Mouse (Mus musculus) kidney, postnatal 0 days (tissue): ENCODE measurements around the gene Mybpc2. TPM values are rescaled to one million over a fixed set of nuclear protein-coding genes. Genes with fewer than 3 reads are reported as not detected.

Source experiments
- ATAC-seq: fragments of 200-750 bp; cut with Nextera tagmentation; replicated peaks from 2 replicates; pipeline ENCODE4 v1.8.0; 2017; ENCODE audit warnings: low read depth, moderate number of reproducible peaks, moderate TSS enrichment, moderate library complexity; ENCODE audit not compliant: low FRiP score
- DNase-seq: peaks from one replicate; pipeline ENCODE4 v3.0.0-alpha.2; 2016; ENCODE audit warnings: low spot score
- H3K27ac ChIP-seq: fragments of 300-500 bp; sonication (generic); 2 replicates; pipeline ENCODE4 v1.5.1; 2014; ENCODE audit warnings: mild to moderate bottlenecking
- H3K27me3 ChIP-seq: fragments of 300-500 bp; sonication (generic); 2 replicates; pipeline ENCODE4 v1.6.1; 2014; ENCODE audit warnings: low read length, mixed read lengths; ENCODE audit not compliant: insufficient read depth
- H3K36me3 ChIP-seq: fragments of 300-500 bp; sonication (generic); 2 replicates; pipeline ENCODE4 v1.6.1; 2014; ENCODE audit warnings: low read length, mixed read lengths; ENCODE audit not compliant: insufficient read depth
- H3K4me1 ChIP-seq: fragments of 300-500 bp; sonication (generic); replicated peaks from 2 replicates; pipeline ENCODE4 v1.6.1; 2014; ENCODE audit warnings: antibody characterized with exemption, low read length, mixed read lengths; ENCODE audit not compliant: insufficient read depth
- H3K4me2 ChIP-seq: fragments of 300-500 bp; sonication (generic); 2 replicates; pipeline ENCODE4 v1.6.1; 2014; ENCODE audit warnings: mild to moderate bottlenecking, low read length, moderate library complexity, mixed read lengths
- H3K4me3 ChIP-seq: fragments of 300-500 bp; sonication (generic); replicated peaks from 2 replicates; pipeline ENCODE4 v1.5.1; 2014; ENCODE audit warnings: low read depth, low read length
- H3K9ac ChIP-seq: fragments of 300-500 bp; sonication (generic); 2 replicates; pipeline ENCODE4 v1.6.1; 2014; ENCODE audit warnings: low read depth, low read length
- H3K9me3 ChIP-seq: fragments of 300-500 bp; sonication (generic); replicated peaks from 2 replicates; pipeline ENCODE4 v1.6.1; 2016; ENCODE audit warnings: low read length, inconsistent platforms, mixed read lengths
- CTCF ChIP-seq: IDR thresholded peaks from 2 replicates; pipeline ENCODE4 v1.5.1; 2016; ENCODE audit warnings: antibody characterized with exemption, low read depth, mild to moderate bottlenecking, moderate library complexity
- WGBS: fragments of 180-500 bp; shearing (Covaris S2); extraction: QIAGEN DNeasy Blood & Tissue Kit; methylation state at CpG from one replicate; pipeline ENCODE4 v1.1.7; 2014; 5-methylcytosine and 5-hydroxymethylcytosine counted together
- polyA plus RNA-seq: library from polyadenylated mRNA; unstranded; fragments of >200 nt; fragmentation: Nextera tagmentation; extraction: Ambion mirVana; gene quantifications from 2 replicates; pipeline ENCODE4 v1.2.1, GENCODE M21; 2015

Gene Mybpc2
- polyA plus RNA-seq, 1 experiment from 2014 or later, result 0.08 TPM

DNA sequence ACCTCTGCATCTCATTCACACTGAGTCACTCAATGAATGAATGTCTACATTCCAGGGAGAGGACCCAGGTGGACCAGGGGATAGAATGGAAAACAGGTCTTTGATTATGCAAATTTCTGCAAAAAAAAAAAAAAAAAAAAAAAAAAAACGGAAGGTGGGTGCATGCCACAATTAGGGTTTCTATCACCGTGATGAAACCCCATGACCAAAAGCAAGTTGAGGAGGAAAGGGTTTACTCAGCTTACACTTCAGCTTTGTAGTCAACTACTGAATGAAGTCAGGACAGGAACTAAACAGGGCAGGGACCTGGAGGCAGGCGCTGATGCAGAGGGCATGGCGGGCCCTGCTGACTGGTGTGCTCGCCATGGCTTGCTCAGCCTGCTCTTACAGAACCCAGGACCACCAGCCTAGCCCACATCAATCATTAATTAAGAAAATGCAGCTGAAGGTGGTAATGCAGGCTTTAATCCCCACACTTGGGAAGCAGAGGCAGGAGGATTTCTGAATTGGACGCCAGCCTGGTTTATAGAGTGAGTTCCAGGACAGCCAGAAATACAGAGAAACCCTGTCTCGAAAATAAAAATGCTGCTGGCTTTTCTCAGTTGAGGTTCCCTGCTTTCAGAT is 38.8 kb downstream of the Mybpc2 start:
- DNase-seq, result no peak
- 77% methylated on average over 7 of the region's 7 CpGs for WGBS
- peaks cover 18% of the 10 kb centered on the region for H3K36me3 ChIP-seq
- TF ChIP-seq CTCF, result no peak
- no peak overlapping the region for H3K9ac ChIP-seq
- H3K9me3 ChIP-seq, result no peaks in the 10 kb centered on the region
- H3K27ac ChIP-seq, result no peak overlapping the region
- no peaks in the 10 kb centered on the region for H3K4me1 ChIP-seq
- H3K4me3 ChIP-seq, result no peak overlapping the region
- H3K27me3 ChIP-seq, result no peaks in the 10 kb centered on the region
- no peak for ATAC-seq
- H3K4me2 ChIP-seq, result no peak overlapping the region

DNA sequence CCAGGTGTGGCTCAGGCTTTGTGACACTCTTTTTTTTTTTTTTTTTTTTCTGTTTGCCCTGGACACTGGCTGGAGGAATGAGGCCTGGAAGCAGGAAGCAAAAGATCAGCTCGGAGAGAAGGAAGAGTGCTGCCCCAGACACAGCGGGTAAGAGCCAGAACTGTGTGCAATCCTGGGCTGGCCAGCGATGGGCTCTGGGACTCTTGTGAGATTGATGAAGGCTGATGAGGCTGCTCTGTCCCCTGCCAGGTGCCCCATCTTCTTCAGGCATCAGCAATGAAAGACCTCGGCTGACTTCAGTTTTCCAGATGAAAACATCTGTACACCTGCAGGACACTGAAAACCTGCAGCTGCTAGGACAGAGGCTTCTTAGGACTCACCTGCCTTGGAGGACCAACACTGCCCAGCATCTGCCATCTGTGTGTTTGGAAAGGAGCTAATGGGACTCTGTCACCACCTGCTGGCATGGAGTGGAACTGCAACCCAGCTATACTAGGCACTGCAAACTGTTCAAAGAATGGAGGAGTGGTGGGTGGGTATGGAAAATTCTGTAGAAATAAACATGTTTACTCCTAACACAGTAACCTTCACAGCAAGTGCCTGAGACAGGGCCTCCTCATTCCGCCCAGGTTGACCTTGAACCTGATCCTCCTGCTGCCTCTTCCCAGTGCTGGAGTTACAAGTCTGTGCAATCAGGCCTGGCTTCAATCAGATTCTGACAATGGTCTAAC is 39.5 kb downstream of the Mybpc2 start:
- Histone ChIP-seq H3K27ac (no peak overlapping the region), H3K4me1 (no peaks in the 10 kb centered on the region), H3K4me2 (no peak overlapping the region), H3K27me3 (no peaks in the 10 kb centered on the region), H3K9me3 (no peaks in the 10 kb centered on the region), H3K36me3 (peaks cover 12% of the 10 kb centered on the region; the same call in 1 of the 2 replicates), H3K9ac (no peak overlapping the region), H3K4me3 (no peak overlapping the region)
- 39% methylated on average over 5 of the region's 5 CpGs for WGBS
- TF ChIP-seq CTCF, result peak; percentile 98
- ATAC-seq (peak; percentile 73), DNase-seq (peak; percentile 78)

DNA sequence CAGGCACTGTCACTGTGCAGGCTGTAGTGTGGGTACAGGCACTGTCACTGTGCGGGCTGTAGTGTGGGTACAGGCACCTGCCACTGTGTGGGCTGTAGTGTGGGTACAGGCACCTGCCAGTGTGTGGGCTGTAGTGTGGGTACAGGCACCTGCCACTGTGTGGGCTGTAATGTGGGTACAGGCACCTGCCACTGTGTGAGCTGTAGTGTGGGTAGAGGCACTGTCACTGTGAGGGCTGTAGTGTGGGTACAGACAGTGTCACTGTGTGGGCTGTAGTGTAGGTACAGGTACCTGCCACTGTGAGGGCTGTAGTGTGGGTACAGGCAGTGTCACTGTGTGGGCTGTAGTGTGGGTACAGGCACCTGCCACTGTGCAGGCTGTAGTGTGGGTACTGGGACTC is 40.3 kb downstream of the Mybpc2 start:
- Histone ChIP-seq H3K36me3 (peaks cover 9% of the 10 kb centered on the region; the same call in 1 of the 2 replicates), H3K9ac (no peak overlapping the region), H3K27me3 (0 out of 2 replicates have a peak, but pooled peaks cover 5% of the 10 kb centered on the region), H3K27ac (no peak overlapping the region), H3K4me2 (no peak overlapping the region), H3K4me1 (no peaks in the 10 kb centered on the region), H3K9me3 (no peaks in the 10 kb centered on the region), H3K4me3 (no peak overlapping the region)
- DNase-seq (no peak), ATAC-seq (no peak)
- 91% methylated on average over 1 of the region's 1 CpGs for WGBS
- no peak for TF ChIP-seq CTCF

DNA sequence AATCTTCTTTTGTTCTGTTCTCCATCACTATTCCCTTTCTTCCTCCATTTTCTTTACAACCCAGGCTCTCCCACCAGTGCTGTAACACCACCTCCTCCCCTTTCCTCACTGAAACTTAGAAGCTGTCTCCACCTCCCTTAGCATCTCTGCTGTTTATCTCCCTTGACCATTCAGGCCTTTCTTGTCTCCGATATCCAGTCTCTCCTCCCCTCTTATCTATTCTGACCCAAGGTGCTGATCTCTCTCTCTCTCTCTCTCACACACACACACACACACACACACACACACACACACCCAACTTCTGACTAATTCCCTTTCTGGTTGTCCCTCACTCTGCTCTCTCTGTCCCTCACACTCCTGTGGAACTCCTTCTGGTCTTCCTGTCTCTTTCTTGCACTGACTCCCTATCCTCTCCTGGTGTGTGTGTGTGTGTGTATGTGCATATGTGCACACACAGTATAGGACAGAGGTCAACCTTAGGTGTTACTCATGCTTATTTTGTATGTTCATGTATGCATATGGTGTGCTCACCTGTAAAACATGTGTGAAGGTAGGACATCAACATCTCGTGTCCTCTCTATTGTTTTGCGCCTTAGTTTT is 41.5 kb downstream of the Mybpc2 start:
- Histone ChIP-seq H3K4me2 (no peak overlapping the region), H3K9me3 (no peaks in the 10 kb centered on the region), H3K27ac (no peak overlapping the region), H3K27me3 (0 out of 2 replicates have a peak, but pooled peaks cover 5% of the 10 kb centered on the region), H3K9ac (no peak overlapping the region), H3K4me1 (no peaks in the 10 kb centered on the region), H3K4me3 (no peak overlapping the region), H3K36me3 (no peaks in the 10 kb centered on the region)
- DNase-seq, result no peak
- no peak for TF ChIP-seq CTCF
- no peak for ATAC-seq
- WGBS, result 58% methylated on average over 3 of the region's 3 CpGs

- H3K9ac ChIP-seq, result no peak overlapping the region
- WGBS, result 40% methylated on average over 5 of the region's 5 CpGs
Observed at GRCm38 (mm10) chr7:44475046-44475614, 49.3 kb downstream of the Mybpc2 start.

DNA sequence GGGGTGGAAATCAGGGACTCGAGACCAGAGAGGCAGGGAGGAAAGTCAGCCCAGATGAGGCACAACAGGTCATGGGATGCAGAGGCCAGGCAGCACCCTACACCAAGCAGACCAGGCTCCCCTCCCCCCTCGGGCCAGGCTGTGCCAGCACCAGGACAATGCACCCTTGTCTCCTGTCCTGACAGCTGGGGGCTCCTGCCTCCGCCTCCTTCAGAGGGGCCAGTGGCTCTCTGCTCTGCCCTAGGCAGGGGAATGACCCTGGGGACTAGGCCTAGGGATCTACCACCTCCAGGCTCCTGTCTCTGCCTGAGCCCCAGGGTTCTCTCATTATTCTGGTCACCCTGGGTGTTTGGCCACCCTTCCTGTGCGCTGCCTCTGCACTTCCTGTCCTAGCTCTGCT is 50.0 kb downstream of the Mybpc2 start:
- no peak overlapping the region for H3K4me2 ChIP-seq
- no peak for TF ChIP-seq CTCF
- H3K9me3 ChIP-seq, result no peaks in the 10 kb centered on the region
- DNase-seq (no peak), ATAC-seq (no peak)
- no peak overlapping the region for H3K27ac ChIP-seq
- H3K27me3 ChIP-seq, result 0 out of 2 replicates have a peak, but pooled peaks cover 12% of the 10 kb centered on the region
- WGBS, result 33% methylated on average over 4 of the region's 4 CpGs
- H3K9ac ChIP-seq, result no peak overlapping the region
- H3K4me3 ChIP-seq, result no peak overlapping the region
- H3K4me1 ChIP-seq, result no peaks in the 10 kb centered on the region
- H3K36me3 ChIP-seq, result no peaks in the 10 kb centered on the region

More at GRCm38 (mm10) chr7:44475046-44475614, 49.3 kb downstream of the Mybpc2 start:
- DNase-seq, result no peak
- Histone ChIP-seq H3K4me2 (no peak overlapping the region), H3K4me3 (no peak overlapping the region), H3K27ac (no peak overlapping the region), H3K27me3 (0 out of 2 replicates have a peak, but pooled peaks cover 14% of the 10 kb centered on the region), H3K36me3 (no peaks in the 10 kb centered on the region), H3K9me3 (no peaks in the 10 kb centered on the region), H3K4me1 (no peaks in the 10 kb centered on the region)
- no peak for ATAC-seq
- TF ChIP-seq CTCF, result no peak
